In genomic region chr8:64947698-64948034, GRCm38 (mm10) we compare ENCODE assay signal across 8 mouse cellular contexts. TPM values are rescaled to one million over a fixed set of nuclear protein-coding genes. Genes with fewer than 3 reads are reported as not detected.
DNase-seq lines count a peak whose midpoint lies in the region; ATAC-seq lines count a peak whose summit lies in the region.

No protein-coding gene starts in this region.

- peak overlapping the region; percentile 82 for H3K4me3 ChIP-seq in kidney, embryonic 15.5 days (replicated peaks)
- H3K4me3 ChIP-seq in hindbrain, embryonic 14.5 days (replicated peaks; ENCODE audit: low read length) = peak overlapping the region; percentile 72
- peak overlapping the region; percentile 75 for H3K4me3 ChIP-seq in midbrain, embryonic 14.5 days (replicated peaks; ENCODE audit: low read depth, low read length)

- peaks cover 13% of the 10 kb centered on the region for H3K27me3 ChIP-seq in kidney, embryonic 15.5 days
- no peaks in the 10 kb centered on the region for H3K27me3 ChIP-seq in hindbrain, embryonic 14.5 days (ENCODE audit: control insufficient read depth, insufficient read depth, low read length)
- H3K27me3 ChIP-seq in midbrain, embryonic 14.5 days (ENCODE audit: control insufficient read depth, insufficient read depth, low read length) = no peaks in the 10 kb centered on the region

- WGBS in kidney, embryonic 15.5 days = 9% methylated on average over 10 of the region's 10 CpGs
- whole genome bisulfite sequencing in hindbrain, embryonic 14.5 days = 10% methylated on average over 10 of the region's 10 CpGs
- 10% methylated on average over 10 of the region's 10 CpGs for WGBS in midbrain, embryonic 14.5 days

- peak overlapping the region; percentile 68 for H3K4me2 ChIP-seq in kidney, embryonic 15.5 days
- H3K4me2 ChIP-seq in hindbrain, embryonic 14.5 days (replicated peaks) = peak overlapping the region; percentile 51
- peak overlapping the region; percentile 60 for H3K4me2 ChIP-seq in midbrain, embryonic 14.5 days (ENCODE audit: low read length)

- H3K9me3 ChIP-seq in kidney, embryonic 15.5 days (replicated peaks) = no peaks in the 10 kb centered on the region
- no peaks in the 10 kb centered on the region for H3K9me3 ChIP-seq in hindbrain, embryonic 14.5 days (ENCODE audit: control insufficient read depth, low read length)
- no peaks in the 10 kb centered on the region for H3K9me3 ChIP-seq in midbrain, embryonic 14.5 days (ENCODE audit: control insufficient read depth, low read length)

- ATAC-seq in kidney, embryonic 15.5 days (replicated peaks; ENCODE audit: low FRiP score) = no peak
- ATAC-seq in hindbrain, embryonic 14.5 days (ENCODE audit: low FRiP score) = no peak; the same call in 1 of the 2 replicates
- ATAC-seq in midbrain, embryonic 14.5 days (ENCODE audit: low FRiP score, low TSS enrichment) = no peak; the same call in 1 of the 2 replicates

- H3K4me1 ChIP-seq in kidney, embryonic 15.5 days = 0 out of 2 replicates have a peak, but pooled peaks cover 7% of the 10 kb centered on the region
- 0 out of 2 replicates have a peak, but pooled peaks cover 4% of the 10 kb centered on the region for H3K4me1 ChIP-seq in hindbrain, embryonic 14.5 days (replicated peaks; ENCODE audit: control insufficient read depth, insufficient read depth, low read length)
- peaks cover 4% of the 10 kb centered on the region; the same call in 1 of the 2 replicates for H3K4me1 ChIP-seq in midbrain, embryonic 14.5 days (ENCODE audit: control insufficient read depth, insufficient read depth, low read length)

- no peaks in the 10 kb centered on the region for H3K36me3 ChIP-seq in kidney, embryonic 15.5 days
- no peaks in the 10 kb centered on the region for H3K36me3 ChIP-seq in hindbrain, embryonic 14.5 days (replicated peaks; ENCODE audit: control insufficient read depth, insufficient read depth)
- no peaks in the 10 kb centered on the region for H3K36me3 ChIP-seq in midbrain, embryonic 14.5 days (ENCODE audit: control insufficient read depth, insufficient read depth, low read length)

- H3K9ac ChIP-seq in kidney, embryonic 15.5 days = peak overlapping the region; percentile 53
- peak overlapping the region; percentile 68 for H3K9ac ChIP-seq in hindbrain, embryonic 14.5 days
- H3K9ac ChIP-seq in midbrain, embryonic 14.5 days (replicated peaks; ENCODE audit: low read length) = peak overlapping the region; percentile 60

- H3K27ac ChIP-seq in kidney, embryonic 15.5 days = peak overlapping the region; percentile 85
- peak overlapping the region; percentile 83 for H3K27ac ChIP-seq in hindbrain, embryonic 14.5 days
- peak overlapping the region; percentile 80 for H3K27ac ChIP-seq in midbrain, embryonic 14.5 days (replicated peaks; ENCODE audit: low read depth, low read length)

- DNase-seq in kidney, postnatal 4 days = no peak
- DNase-seq in c-Kit-negative CD71-positive TER-119-positive erythroid progenitor cells, embryonic 14.5 days (ENCODE audit: low read depth, low spot score) = peak; percentile 3
- no peak for DNase-seq in hindbrain, embryonic 14.5 days (ENCODE audit: low spot score)
- no peak for DNase-seq in midbrain, embryonic 14.5 days
- DNase-seq in ovary, adult 18-20 months (ENCODE audit: low spot score) = no peak
- DNase-seq in adrenal gland, adult 18-20 months (ENCODE audit: low spot score in 2 of 2) = no peak
- no peak for DNase-seq in cerebellum, adult 9-11 months

RNA-seq across cellular contexts. Expression of gene Tmem192, which starts 0.7 kb away (rescaled TPM):
- polyA plus RNA-seq in kidney, embryonic 15.5 days (2015; fragmentation: Nextera tagmentation; extraction: Ambion mirVana) = 26.7 and 28.1 TPM in 2 replicates
- polyA plus RNA-seq in hindbrain, embryonic 14.5 days (2014; fragmentation: Nextera tagmentation; extraction: Ambion mirVana) = 31.4 and 34.1 TPM in 2 replicates
- polyA plus RNA-seq in midbrain, embryonic 14.5 days (2014; fragmentation: Nextera tagmentation; extraction: Ambion mirVana) = 28.2 and 32.7 TPM in 2 replicates
- 10 to 100 TPM; 32.4 to 50.5 TPM for total RNA-seq in adrenal gland, adult 18-20 months (2021)

RNA-seq across cellular contexts. Expression of gene Trim75, which starts 40.0 kb away (rescaled TPM):
- polyA plus RNA-seq in kidney, embryonic 15.5 days (2015; fragmentation: Nextera tagmentation; extraction: Ambion mirVana) = not detected in 2 replicates
- polyA plus RNA-seq in hindbrain, embryonic 14.5 days (2014; fragmentation: Nextera tagmentation; extraction: Ambion mirVana) = not detected in 2 replicates
- 0.08 and 0.18 TPM in 2 replicates for polyA plus RNA-seq in midbrain, embryonic 14.5 days (2014; fragmentation: Nextera tagmentation; extraction: Ambion mirVana)
- total RNA-seq in adrenal gland, adult 18-20 months (2021) = not detected
